Comparison of ENCODE assay signal across 19 mouse cellular contexts in the genomic region with DNA sequence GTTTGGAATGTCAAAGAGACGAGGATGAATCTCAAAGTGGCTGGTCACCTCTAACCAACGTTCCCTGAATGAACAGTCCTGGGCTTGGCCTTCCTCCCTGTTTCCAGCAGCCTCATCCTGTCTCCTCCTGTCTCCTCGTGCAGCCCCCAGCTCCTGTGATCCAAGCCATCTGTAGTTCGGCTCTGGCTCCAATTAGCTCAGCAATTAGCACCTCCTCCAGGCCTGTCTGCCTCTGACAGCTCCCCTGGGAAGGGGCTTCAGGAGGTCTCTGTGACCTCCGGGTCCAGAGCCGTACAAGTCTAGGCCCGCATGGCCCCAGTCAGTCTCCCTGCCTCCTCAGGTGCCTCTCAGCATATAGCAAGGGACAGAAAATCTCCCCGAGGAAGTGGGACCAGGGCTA. TPM values are rescaled to one million over a fixed set of nuclear protein-coding genes. Genes with fewer than 3 reads are reported as not detected.
DNase-seq lines count a peak whose midpoint lies in the region; ATAC-seq lines count a peak whose summit lies in the region.
"Had no signal": no experiment of that assay in that cellular context is flagged by ENCODE, and none has a peak within 500 bp of the region (broad histone marks: within the 10 kb centered on the region; RNA-seq: fewer than 3 reads in every experiment).

No protein-coding gene starts in this region.

- H3K9ac ChIP-seq in kidney, embryonic 14.5 days (ENCODE audit: low read depth, low read length) = 0 out of 2 replicates have a peak overlapping the region, but pooled peaks have one; percentile 13
- H3K9ac ChIP-seq in kidney, embryonic 16.5 days (replicated peaks; ENCODE audit: low read length) = no peak overlapping the region
- H3K9ac ChIP-seq in midbrain, embryonic 12.5 days (replicated peaks) = no peak overlapping the region
- H3K9ac ChIP-seq in midbrain, embryonic 13.5 days (replicated peaks) = no peak overlapping the region
- H3K9ac ChIP-seq: embryonic facial prominence, embryonic 12.5 days had no signal

- 10% methylated on average over 8 of the region's 8 CpGs for WGBS in kidney, embryonic 14.5 days
- WGBS in kidney, embryonic 16.5 days = 16% methylated on average over 8 of the region's 8 CpGs
- 42% methylated on average over 8 of the region's 8 CpGs for WGBS in midbrain, embryonic 12.5 days
- WGBS in midbrain, embryonic 13.5 days = 31% methylated on average over 8 of the region's 8 CpGs

- H3K9me3 ChIP-seq in kidney, embryonic 14.5 days (ENCODE audit: control insufficient read depth, low read length) = no peaks in the 10 kb centered on the region
- H3K9me3 ChIP-seq in kidney, embryonic 16.5 days (ENCODE audit: low read length) = no peaks in the 10 kb centered on the region
- H3K9me3 ChIP-seq in midbrain, embryonic 12.5 days = no peaks in the 10 kb centered on the region
- H3K9me3 ChIP-seq in midbrain, embryonic 13.5 days = no peaks in the 10 kb centered on the region
- H3K9me3 ChIP-seq: embryonic facial prominence, embryonic 12.5 days had no signal

- 0 out of 2 replicates have a peak, but pooled peaks have one; percentile 29 for ATAC-seq in kidney, embryonic 14.5 days (ENCODE audit: low FRiP score, low TSS enrichment)
- no peak; the same call in 1 of the 2 replicates for ATAC-seq in kidney, embryonic 16.5 days (ENCODE audit: low FRiP score, low TSS enrichment)
- no peak for ATAC-seq in midbrain, embryonic 12.5 days (ENCODE audit: low FRiP score, low read depth)
- ATAC-seq in midbrain, embryonic 13.5 days = no peak

- H3K27me3 ChIP-seq in kidney, embryonic 14.5 days (ENCODE audit: control insufficient read depth, insufficient read depth, low read length) = no peaks in the 10 kb centered on the region
- no peaks in the 10 kb centered on the region for H3K27me3 ChIP-seq in kidney, embryonic 16.5 days (ENCODE audit: insufficient read depth, low read length)
- H3K27me3 ChIP-seq in midbrain, embryonic 12.5 days = peaks cover 12% of the 10 kb centered on the region
- H3K27me3 ChIP-seq in midbrain, embryonic 13.5 days = 0 out of 2 replicates have a peak, but pooled peaks cover 4% of the 10 kb centered on the region
- H3K27me3 ChIP-seq: embryonic facial prominence, embryonic 12.5 days had no signal

- H3K4me1 ChIP-seq in kidney, embryonic 14.5 days (ENCODE audit: control insufficient read depth, insufficient read depth, low read length) = peaks cover 44% of the 10 kb centered on the region
- peaks cover 29% of the 10 kb centered on the region for H3K4me1 ChIP-seq in kidney, embryonic 16.5 days (ENCODE audit: insufficient read depth, low read length)
- H3K4me1 ChIP-seq in midbrain, embryonic 12.5 days = peaks cover 39% of the 10 kb centered on the region
- peaks cover 46% of the 10 kb centered on the region for H3K4me1 ChIP-seq in midbrain, embryonic 13.5 days (replicated peaks)

- peak; percentile 79 to 84 for DNase-seq in cerebellum, postnatal 10 days
- no peak for DNase-seq in cerebellum, postnatal 36 days
- DNase-seq in layer of hippocampus, postnatal 10 days (ENCODE audit: low spot score in 2 of 2) = peak; percentile 49 to 63
- no peak for DNase-seq in B cell, adult 2 months
- DNase-seq: heart, postnatal 10 days; kidney, adult 18-20 months; thymus, postnatal 4 days had no signal

- no peaks in the 10 kb centered on the region for H3K36me3 ChIP-seq in kidney, embryonic 14.5 days (ENCODE audit: control insufficient read depth, insufficient read depth, low read length)
- no peaks in the 10 kb centered on the region for H3K36me3 ChIP-seq in kidney, embryonic 16.5 days (ENCODE audit: insufficient read depth, low read length)
- no peaks in the 10 kb centered on the region for H3K36me3 ChIP-seq in midbrain, embryonic 12.5 days
- H3K36me3 ChIP-seq in midbrain, embryonic 13.5 days = no peaks in the 10 kb centered on the region
- H3K36me3 ChIP-seq: embryonic facial prominence, embryonic 12.5 days had no signal

- no peak overlapping the region for H3K4me2 ChIP-seq in kidney, embryonic 14.5 days (replicated peaks; ENCODE audit: low read depth, low read length)
- H3K4me2 ChIP-seq in kidney, embryonic 16.5 days (replicated peaks; ENCODE audit: low read depth, low read length) = no peak overlapping the region
- no peak overlapping the region for H3K4me2 ChIP-seq in midbrain, embryonic 12.5 days (replicated peaks)
- H3K4me2 ChIP-seq in midbrain, embryonic 13.5 days (replicated peaks) = no peak overlapping the region
- H3K4me2 ChIP-seq: embryonic facial prominence, embryonic 12.5 days had no signal

- no peak overlapping the region for H3K4me3 ChIP-seq in kidney, embryonic 14.5 days (ENCODE audit: low read length)
- no peak overlapping the region for H3K4me3 ChIP-seq in kidney, embryonic 16.5 days (ENCODE audit: low read length)
- H3K4me3 ChIP-seq in midbrain, embryonic 12.5 days = no peak overlapping the region
- no peak overlapping the region for H3K4me3 ChIP-seq in midbrain, embryonic 13.5 days (replicated peaks)
- H3K4me3 ChIP-seq: embryonic facial prominence, embryonic 12.5 days had no signal

- H3K27ac ChIP-seq in kidney, embryonic 14.5 days (ENCODE audit: low read depth, low read length) = no peak overlapping the region
- no peak overlapping the region for H3K27ac ChIP-seq in kidney, embryonic 16.5 days (ENCODE audit: low read length)
- H3K27ac ChIP-seq in midbrain, embryonic 12.5 days (replicated peaks) = 0 out of 2 replicates have a peak overlapping the region, but pooled peaks have one; percentile 11
- no peak overlapping the region for H3K27ac ChIP-seq in midbrain, embryonic 13.5 days
- H3K27ac ChIP-seq: embryonic facial prominence, embryonic 12.5 days had no signal

RNA-seq across cellular contexts. Expression of a gene that starts 8.0 kb away (rescaled TPM):
- 21.5 and 27.8 TPM in 2 replicates for polyA plus RNA-seq in kidney, embryonic 14.5 days (2014; fragmentation: Nextera tagmentation; extraction: Ambion mirVana)
- 23.0 and 26.3 TPM in 2 replicates for polyA plus RNA-seq in kidney, embryonic 16.5 days (2015; fragmentation: Nextera tagmentation; extraction: Ambion mirVana)
- 8.7 and 9.7 TPM in 2 replicates for polyA plus RNA-seq in midbrain, embryonic 12.5 days (2016; fragmentation: Nextera tagmentation; extraction: Ambion mirVana)
- polyA plus RNA-seq in midbrain, embryonic 13.5 days (2015; fragmentation: Nextera tagmentation; extraction: Ambion mirVana) = 4.4 and 5.6 TPM in 2 replicates
- 10 to 100 TPM; 22.5 to 26.7 TPM for total RNA-seq in layer of hippocampus, postnatal 10 days (2021)

RNA-seq across cellular contexts. Expression of a gene that starts 34.0 kb away (rescaled TPM):
- polyA plus RNA-seq in kidney, embryonic 14.5 days (2014; fragmentation: Nextera tagmentation; extraction: Ambion mirVana) = not detected in 2 replicates
- polyA plus RNA-seq in kidney, embryonic 16.5 days (2015; fragmentation: Nextera tagmentation; extraction: Ambion mirVana) = not detected in 2 replicates
- not detected in 2 replicates for polyA plus RNA-seq in midbrain, embryonic 12.5 days (2016; fragmentation: Nextera tagmentation; extraction: Ambion mirVana)
- polyA plus RNA-seq in midbrain, embryonic 13.5 days (2015; fragmentation: Nextera tagmentation; extraction: Ambion mirVana) = not detected in 2 replicates
- total RNA-seq in layer of hippocampus, postnatal 10 days (2021) = not detected
- total RNA-seq: heart, postnatal 10 days; monocyte, adult 5-6 weeks had no signal
- polyA plus RNA-seq: cerebellum, adult 2 months; embryonic facial prominence, embryonic 12.5 days; gonadal fat pad, adult 2 months; limb, embryonic 11.5 days; liver, embryonic 16.5 days; neural tube, embryonic 14.5 days; spleen, adult 2 months had no signal

Comparison
In these comparisons a context has a peak if more than half of its experiments do, and no peak if none do; other contexts are left out.
1. DNase-seq: peak in cerebellum, postnatal 10 days (2 of 2) and layer of hippocampus, postnatal 10 days (2 of 2); none in cerebellum, postnatal 36 days (0 of 2) and B cell, adult 2 months (0 of 2).